Mouse (Mus musculus) lung, embryonic 16.5 days (tissue): ENCODE results near the gene Elovl4. TPM values are rescaled to one million over a fixed set of nuclear protein-coding genes. Genes with fewer than 3 reads are reported as not detected.

Experiments used
- ATAC-seq: fragments of 200-750 bp; cut with Nextera tagmentation; 2 replicates; pipeline ENCODE4 v1.8.0; 2017; ENCODE audit warnings: low read depth, mild to moderate bottlenecking, moderate library complexity
- H3K27ac ChIP-seq: fragments of 300-500 bp; sonication (generic); 2 replicates; pipeline ENCODE4 v1.5.1; 2014; ENCODE audit warnings: mild to moderate bottlenecking, control low read depth, low read length
- H3K27me3 ChIP-seq: fragments of 300-500 bp; sonication (generic); 2 replicates; pipeline ENCODE4 v1.6.1; 2014; ENCODE audit warnings: low read depth, low read length, mixed read lengths; ENCODE audit not compliant: control insufficient read depth, insufficient read depth
- H3K36me3 ChIP-seq: fragments of 300-500 bp; sonication (generic); 2 replicates; pipeline ENCODE4 v1.6.1; 2014; ENCODE audit warnings: low read length; ENCODE audit not compliant: control insufficient read depth, insufficient read depth
- H3K4me1 ChIP-seq: fragments of 300-500 bp; sonication (generic); replicated peaks from 2 replicates; pipeline ENCODE4 v1.6.1; 2014; ENCODE audit warnings: low read length, mixed read lengths; ENCODE audit not compliant: control insufficient read depth, insufficient read depth
- H3K4me2 ChIP-seq: fragments of 300-500 bp; sonication (generic); 2 replicates; pipeline ENCODE4 v1.6.1; 2014; ENCODE audit warnings: low read depth, low read length, control low read depth
- H3K4me3 ChIP-seq: fragments of 300-500 bp; sonication (generic); 2 replicates; pipeline ENCODE4 v1.5.1; 2014; ENCODE audit warnings: mild to moderate bottlenecking, low read length, control low read depth
- H3K9ac ChIP-seq: fragments of 300-500 bp; sonication (generic); 2 replicates; pipeline ENCODE4 v1.6.1; 2014; ENCODE audit warnings: low read length, control low read depth
- H3K9me3 ChIP-seq: fragments of 300-500 bp; sonication (generic); 2 replicates; pipeline ENCODE4 v1.6.1; 2016; ENCODE audit warnings: low read length; ENCODE audit not compliant: control insufficient read depth
- WGBS: fragments of 180-500 bp; shearing (Covaris S2); extraction: QIAGEN DNeasy Blood & Tissue Kit; methylation state at CpG from one replicate; pipeline ENCODE4 v1.1.7; 2014; 5-methylcytosine and 5-hydroxymethylcytosine counted together
- polyA plus RNA-seq: library from polyadenylated mRNA; unstranded; fragments of >200 nt; fragmentation: Nextera tagmentation; extraction: Ambion mirVana; gene quantifications from 2 replicates; pipeline ENCODE4 v1.2.1, GENCODE M21; 2015

The Elovl4 gene
- polyA plus RNA-seq = 2.6 and 2.9 TPM in 2 replicates

DNA sequence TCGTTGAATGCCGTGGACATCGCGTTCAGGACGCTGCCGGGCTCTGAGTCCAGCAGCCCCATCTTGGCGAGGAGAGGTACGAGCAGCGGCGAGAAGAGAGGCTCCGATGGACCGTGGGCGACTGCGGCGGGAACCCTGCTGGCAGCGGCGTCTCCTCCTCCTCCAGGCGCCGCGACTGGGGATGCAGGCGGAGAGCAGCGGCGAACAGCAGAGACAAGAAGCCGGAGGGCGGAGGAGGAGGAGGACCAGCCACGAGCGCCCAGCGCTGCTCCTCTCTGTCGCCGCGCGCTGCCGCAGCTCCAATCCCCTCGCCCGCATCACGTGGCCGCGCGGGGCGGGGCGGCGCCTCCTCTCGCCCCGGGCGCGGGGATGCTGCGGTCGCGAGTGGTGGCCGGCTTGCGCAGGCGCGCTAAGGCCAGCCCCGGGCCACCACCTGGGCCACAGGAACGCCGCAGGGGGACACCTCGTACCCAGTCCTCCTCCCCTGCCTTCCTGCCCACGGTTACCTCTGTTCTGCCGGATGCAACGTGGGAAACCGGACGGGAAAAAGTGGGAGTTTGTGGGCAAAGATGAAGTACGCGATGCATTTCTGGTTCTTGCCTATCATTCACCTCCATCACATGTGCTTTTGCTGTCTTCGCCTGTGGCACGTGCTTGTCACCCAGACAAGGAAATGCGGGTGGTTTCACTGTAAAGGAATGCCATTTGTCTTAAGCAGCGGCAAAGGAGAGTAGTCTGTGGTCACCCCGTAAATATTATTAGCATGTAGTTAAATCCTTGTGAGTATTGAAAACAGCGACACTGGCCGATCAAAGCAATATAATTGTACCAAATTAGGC, at the start of gene Elovl4:
Gene Elovl4, minus strand, starts transcription at position 301 of the 839 bp plus-strand sequence.
- peak within 1 kb of the TSS; percentile 55 for H3K4me3 ChIP-seq
- WGBS = 2% methylated on average over 40 of the region's 71 CpGs
- H3K9me3 ChIP-seq = no peaks in the 10 kb centered on the region
- peaks cover 8% of the 10 kb centered on the region; the same call in 1 of the 2 replicates for H3K4me1 ChIP-seq
- peaks cover 24% of the 10 kb centered on the region for H3K27me3 ChIP-seq
- H3K36me3 ChIP-seq = no peaks in the 10 kb centered on the region
- peak; percentile 92 for ATAC-seq
- H3K27ac ChIP-seq = no peak within 1 kb of the TSS
- H3K4me2 ChIP-seq = peak within 1 kb of the TSS; percentile 82
- peak within 1 kb of the TSS; percentile 45 for H3K9ac ChIP-seq

DNA sequence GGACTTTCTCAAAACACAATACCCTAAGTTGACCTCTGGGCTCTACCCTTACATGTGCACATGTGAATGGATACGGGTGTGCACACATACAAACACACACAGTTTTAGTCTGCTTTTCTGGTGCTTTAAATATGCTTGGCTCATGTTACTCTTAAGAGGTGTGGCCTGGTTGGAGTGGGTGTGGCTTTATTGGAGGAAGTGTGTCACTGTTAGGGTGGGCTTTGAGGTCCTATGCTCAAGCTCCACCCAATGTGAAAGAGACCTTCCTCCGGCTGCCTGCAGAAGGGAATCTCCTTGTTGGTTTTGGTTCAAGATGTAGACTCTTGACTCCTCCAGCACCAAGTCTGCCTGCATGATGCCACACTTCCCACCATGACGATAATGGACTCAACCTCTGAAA, 46.4 kb upstream of the Elovl4 start:
- H3K27me3 ChIP-seq = no peaks in the 10 kb centered on the region
- H3K4me1 ChIP-seq = no peaks in the 10 kb centered on the region
- H3K9ac ChIP-seq = no peak overlapping the region
- 89% methylated on average over 3 of the region's 3 CpGs for WGBS
- H3K36me3 ChIP-seq = peaks cover 31% of the 10 kb centered on the region
- no peak overlapping the region for H3K4me3 ChIP-seq
- H3K27ac ChIP-seq = no peak overlapping the region
- H3K4me2 ChIP-seq = no peak overlapping the region
- no peaks in the 10 kb centered on the region for H3K9me3 ChIP-seq
- ATAC-seq = no peak

DNA sequence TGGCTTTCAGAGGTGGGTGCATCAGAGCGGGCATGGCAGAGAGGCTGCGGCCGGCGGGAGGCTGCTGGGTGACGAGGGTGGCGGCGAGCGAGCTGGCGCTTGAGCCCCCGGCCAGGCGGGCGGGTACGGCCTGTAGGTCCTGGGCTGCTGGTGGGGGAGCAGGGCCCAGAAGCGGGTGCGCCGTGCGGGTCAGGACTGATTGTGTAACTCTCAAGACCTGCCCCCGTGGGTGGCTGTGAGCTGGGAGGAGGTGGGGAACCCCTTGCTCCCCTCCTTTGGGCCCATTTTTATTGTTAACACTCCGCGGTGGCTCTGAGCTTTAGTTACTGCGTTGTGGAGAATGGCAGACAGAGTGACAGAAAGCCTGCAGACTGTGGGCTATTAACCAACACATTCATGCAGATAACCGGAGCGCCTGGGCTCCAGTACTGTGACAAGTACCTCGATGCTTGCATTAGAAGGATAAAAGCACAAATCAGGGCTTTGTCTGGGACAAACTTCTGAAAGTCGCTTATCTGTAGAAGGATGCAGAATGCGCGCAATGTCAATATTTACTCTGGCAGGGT, 28.8 kb upstream of the Elovl4 start:
- Histone ChIP-seq H3K4me2 (peak overlapping the region; percentile 65), H3K27ac (peak overlapping the region; percentile 34; the same call in 1 of the 2 replicates), H3K27me3 (no peaks in the 10 kb centered on the region), H3K9ac (peak overlapping the region; percentile 79), H3K9me3 (no peaks in the 10 kb centered on the region), H3K4me1 (peaks cover 7% of the 10 kb centered on the region), H3K4me3 (peak overlapping the region; percentile 72), H3K36me3 (no peaks in the 10 kb centered on the region)
- peak; percentile 37; the same call in 1 of the 2 replicates for ATAC-seq
- WGBS = under 1% methylated on average over 27 of the region's 27 CpGs

DNA sequence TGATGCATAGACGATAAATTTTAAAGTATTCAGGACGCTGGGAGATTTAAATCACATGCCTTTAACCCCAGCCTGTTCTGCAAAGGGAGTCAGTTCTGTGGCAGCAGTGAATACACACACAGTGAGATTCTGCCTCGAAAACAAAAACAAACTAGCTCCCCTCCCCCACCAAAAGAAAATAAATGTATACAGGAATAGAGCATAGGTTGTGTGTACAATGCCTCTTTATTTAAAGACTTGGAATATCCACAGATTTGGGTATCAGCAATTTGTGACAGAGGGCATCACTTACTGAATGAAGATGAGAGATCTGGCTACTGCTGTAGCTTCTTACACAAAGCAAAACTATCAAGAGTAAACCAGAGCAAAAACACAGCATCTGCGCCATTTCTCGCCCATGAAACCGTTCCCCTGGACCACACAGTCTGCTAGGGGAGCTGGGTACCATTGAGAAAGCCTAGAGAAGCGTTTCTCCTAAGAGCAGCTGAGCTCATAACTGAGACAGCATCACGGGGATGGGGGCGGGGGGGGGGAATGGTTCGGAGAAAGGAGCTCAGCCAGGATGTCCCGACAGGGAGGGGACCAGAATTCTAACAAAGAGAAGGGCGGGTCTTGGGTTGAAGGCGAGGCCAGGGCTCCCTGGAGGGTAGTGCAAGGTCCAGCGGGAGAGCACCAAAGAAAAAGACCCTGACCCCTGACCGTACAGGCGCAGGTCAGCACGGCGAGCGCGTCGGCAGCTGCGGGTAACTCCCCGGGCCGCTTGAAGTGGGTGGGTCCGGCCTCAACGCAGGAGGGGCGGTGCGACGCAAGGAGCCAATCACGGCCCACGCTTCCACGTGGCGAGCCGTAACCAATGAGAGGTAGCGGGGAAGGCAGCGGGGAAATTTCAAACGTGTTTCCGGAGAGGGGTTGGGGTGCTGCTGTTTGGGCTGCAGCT, 28.0 kb upstream of the Elovl4 start, which contains the start of gene Ttk:
Gene Ttk, plus strand, starts transcription at position 879 of the 937 bp plus-strand sequence.
- peak within 1 kb of the TSS; percentile 79 for H3K9ac ChIP-seq
- no peaks in the 10 kb centered on the region for H3K27me3 ChIP-seq
- H3K4me2 ChIP-seq = peak within 1 kb of the TSS; percentile 70
- H3K9me3 ChIP-seq = no peaks in the 10 kb centered on the region
- WGBS = 1% methylated on average over 38 of the region's 38 CpGs
- H3K27ac ChIP-seq = peak within 1 kb of the TSS; percentile 53; the same call in 1 of the 2 replicates
- peaks cover 7% of the 10 kb centered on the region for H3K4me1 ChIP-seq
- peak within 1 kb of the TSS; percentile 72 for H3K4me3 ChIP-seq
- ATAC-seq = peak; percentile 100
- no peaks in the 10 kb centered on the region for H3K36me3 ChIP-seq

DNA sequence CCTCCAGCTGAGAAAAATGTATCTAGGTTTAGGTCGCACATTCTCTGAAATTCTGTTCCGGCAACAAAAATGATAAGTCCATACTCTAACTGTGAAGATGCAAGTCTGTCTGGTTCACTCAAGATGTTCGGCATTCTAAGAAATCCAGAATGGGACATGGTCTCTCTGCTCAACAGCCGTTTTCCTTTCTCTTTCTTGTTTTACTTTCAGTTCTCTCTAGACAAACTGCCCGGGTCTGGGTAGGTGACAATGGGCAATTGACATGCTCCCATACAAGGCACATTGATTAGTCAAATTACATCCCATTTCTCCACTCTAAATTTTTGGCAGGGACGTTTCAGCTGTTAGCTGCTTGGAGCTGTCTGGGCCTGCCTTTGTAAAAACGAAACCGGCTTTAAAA, 25.1 kb upstream of the Elovl4 start:
- no peaks in the 10 kb centered on the region for H3K27me3 ChIP-seq
- no peaks in the 10 kb centered on the region for H3K9me3 ChIP-seq
- H3K4me3 ChIP-seq = no peak overlapping the region
- no peak overlapping the region for H3K9ac ChIP-seq
- no peaks in the 10 kb centered on the region for H3K36me3 ChIP-seq
- H3K4me2 ChIP-seq = no peak overlapping the region
- no peak for ATAC-seq
- H3K27ac ChIP-seq = no peak overlapping the region
- H3K4me1 ChIP-seq = peaks cover 7% of the 10 kb centered on the region
- WGBS = 74% methylated on average over 8 of the region's 8 CpGs

DNA sequence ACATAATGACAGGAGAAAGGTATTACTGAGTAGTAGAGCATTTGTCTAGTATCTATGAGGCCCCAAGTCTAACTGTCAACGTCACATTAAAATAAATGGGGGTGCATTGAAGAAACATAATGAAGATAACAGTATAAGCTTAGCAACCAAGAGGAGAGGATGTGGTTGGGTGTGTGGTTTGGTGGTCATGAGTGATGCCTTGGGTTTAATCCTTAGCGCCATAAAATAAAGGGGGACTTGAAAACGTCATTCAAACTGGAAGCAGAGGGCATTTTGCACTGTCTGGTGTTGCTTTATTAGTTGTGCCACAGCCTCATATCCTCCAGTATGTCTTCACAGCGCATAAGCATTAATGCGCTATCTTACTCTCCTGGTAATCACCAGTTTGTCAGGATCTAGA, 23.8 kb upstream of the Elovl4 start:
- Histone ChIP-seq H3K27me3 (no peaks in the 10 kb centered on the region), H3K4me3 (no peak overlapping the region), H3K4me1 (0 out of 2 replicates have a peak, but pooled peaks cover 2% of the 10 kb centered on the region), H3K36me3 (no peaks in the 10 kb centered on the region), H3K9ac (no peak overlapping the region), H3K9me3 (no peaks in the 10 kb centered on the region), H3K27ac (no peak overlapping the region), H3K4me2 (no peak overlapping the region)
- ATAC-seq = no peak
- WGBS = 75% methylated on average over 5 of the region's 5 CpGs

DNA sequence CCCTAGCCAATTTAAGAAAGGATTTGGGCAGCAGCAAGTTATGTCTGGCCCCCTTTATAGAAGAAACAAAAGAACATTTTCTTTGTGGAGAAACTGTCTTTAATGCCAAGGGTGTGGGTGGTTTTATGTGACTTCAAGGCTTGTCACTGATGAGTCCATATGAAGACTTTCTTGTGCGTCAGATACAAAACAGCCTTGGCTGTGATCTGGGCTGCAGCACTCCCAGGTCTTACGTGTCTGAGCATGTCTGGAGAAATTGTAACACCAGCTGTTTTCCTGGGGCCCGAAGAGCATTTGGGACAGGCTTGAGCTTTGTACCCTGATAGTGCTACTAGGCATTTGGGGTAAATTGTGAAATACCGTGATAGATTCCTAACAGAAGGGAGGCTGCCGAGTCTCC, 16.8 kb upstream of the Elovl4 start:
- no peak overlapping the region for H3K4me3 ChIP-seq

DNA sequence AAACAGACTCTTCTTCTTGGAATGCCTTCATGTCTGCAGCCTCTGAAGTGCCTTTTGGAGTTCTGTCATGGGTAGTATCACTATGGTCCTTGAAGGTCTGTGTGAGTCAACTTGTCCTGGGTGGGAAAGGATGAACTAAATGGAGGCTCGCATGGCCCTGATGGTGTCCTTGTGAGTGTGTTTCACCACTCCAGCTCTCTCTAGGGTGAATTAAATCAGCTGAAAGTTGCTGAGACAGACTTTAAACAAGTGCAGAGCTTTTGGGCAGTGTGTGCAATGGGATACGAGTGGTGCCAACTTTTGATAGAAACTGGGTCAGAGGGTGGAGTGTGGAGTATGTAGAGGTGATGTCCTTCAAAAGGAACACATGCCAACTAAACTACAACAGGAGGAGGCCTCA, 14.9 kb upstream of the Elovl4 start:
- Histone ChIP-seq H3K27me3 (no peaks in the 10 kb centered on the region), H3K4me1 (no peaks in the 10 kb centered on the region), H3K9me3 (no peaks in the 10 kb centered on the region), H3K4me3 (no peak overlapping the region), H3K9ac (no peak overlapping the region), H3K4me2 (no peak overlapping the region), H3K27ac (no peak overlapping the region), H3K36me3 (no peaks in the 10 kb centered on the region)
- no peak for ATAC-seq
- 93% methylated on average over 2 of the region's 2 CpGs for WGBS

More for the DNA sequence above, 16.8 kb upstream of the Elovl4 start:
- ATAC-seq = no peak
- H3K27ac ChIP-seq = no peak overlapping the region
- no peak overlapping the region for H3K4me2 ChIP-seq
- no peak overlapping the region for H3K9ac ChIP-seq
- H3K27me3 ChIP-seq = no peaks in the 10 kb centered on the region
- H3K36me3 ChIP-seq = no peaks in the 10 kb centered on the region
- no peaks in the 10 kb centered on the region for H3K4me1 ChIP-seq
- H3K9me3 ChIP-seq = no peaks in the 10 kb centered on the region
- WGBS = 65% methylated on average over 5 of the region's 5 CpGs
